Mouse (Mus musculus): Measurements from ENCODE around the gene Tnnc1. TPM values are rescaled to one million over a fixed set of nuclear protein-coding genes. Genes with fewer than 3 reads are reported as not detected.
A peak's percentile ranks its signal among the peaks of the same experiment; 100 is the strongest.

Gene Tnnc1
- polyA plus RNA-seq, 1 experiment: 9.5 TPM

DNA sequence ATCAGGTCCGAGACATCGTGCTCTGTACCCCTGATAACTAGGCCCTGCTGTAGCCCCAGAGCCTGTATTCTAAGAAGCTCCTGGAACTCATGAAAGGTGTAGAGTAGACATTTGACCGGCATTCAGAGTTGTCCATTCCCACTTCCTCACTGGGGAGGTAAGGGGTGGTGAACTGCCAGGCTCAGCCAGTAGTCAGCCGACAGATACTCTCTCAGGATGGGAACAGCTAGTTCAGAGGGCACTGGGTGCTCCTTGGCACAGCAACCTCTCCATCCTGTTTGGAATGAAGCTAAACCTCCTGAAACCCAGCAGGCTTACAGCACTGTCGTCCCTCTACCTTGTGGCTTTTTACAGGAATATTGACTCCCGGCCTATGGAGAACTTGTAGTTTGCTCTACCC lies 3.7 kb downstream of the Tnnc1 start:
- TF ChIP-seq CTCF (IDR thresholded peaks at IDR 0.05; ENCODE audit: low read depth, low read length) (no peak), EP300 (IDR thresholded peaks at IDR 0.05; ENCODE audit: insufficient read depth, low read depth, low read length) (no peak), POLR2A (IDR thresholded peaks at IDR 0.05; ENCODE audit: insufficient read depth, low read length) (no peak)
- H3K27ac ChIP-seq (ENCODE audit: insufficient read depth, low read length): no peak overlapping the region
- no peaks in the 10 kb centered on the region for H3K4me1 ChIP-seq (ENCODE audit: control insufficient read depth, insufficient read depth, low read length)
- no peaks in the 10 kb centered on the region for H3K27me3 ChIP-seq (ENCODE audit: control insufficient read depth, insufficient read depth, low read length, poor library complexity, severe bottlenecking)
- no peaks in the 10 kb centered on the region for H3K9me3 ChIP-seq (replicated peaks; ENCODE audit: control insufficient read depth, insufficient read depth, low read length, poor library complexity, severe bottlenecking)
- H3K9ac ChIP-seq (ENCODE audit: low read depth, poor library complexity, severe bottlenecking): no peak overlapping the region
- no peaks in the 10 kb centered on the region for H3K36me3 ChIP-seq (ENCODE audit: control insufficient read depth, insufficient read depth, low read length, poor library complexity, severe bottlenecking)
- H3K4me3 ChIP-seq (ENCODE audit: low read depth, low read length): no peak overlapping the region

DNA sequence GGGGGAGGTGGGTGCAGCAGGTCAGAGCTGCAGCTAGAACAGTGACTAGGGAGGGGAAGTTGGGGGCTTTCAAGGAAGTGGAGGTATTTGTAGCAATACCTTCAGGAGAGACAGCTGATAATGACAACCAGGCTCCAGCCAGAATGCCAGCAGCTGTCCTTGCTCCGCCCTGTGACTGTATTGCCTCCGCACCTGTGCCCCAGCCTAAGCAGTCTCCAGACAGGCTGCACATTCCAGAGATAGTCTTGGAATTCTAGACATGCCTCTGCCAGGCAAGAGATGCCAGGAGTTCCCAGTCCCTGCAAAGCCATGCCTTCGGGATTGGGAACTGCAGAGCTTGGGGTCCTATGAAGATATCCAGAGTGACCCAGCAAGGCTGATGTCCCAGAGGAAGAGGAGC lies 4.4 kb downstream of the Tnnc1 start:
- H3K9ac ChIP-seq (ENCODE audit: low read depth, poor library complexity, severe bottlenecking): no peak overlapping the region
- H3K27me3 ChIP-seq (ENCODE audit: control insufficient read depth, insufficient read depth, low read length, poor library complexity, severe bottlenecking): no peaks in the 10 kb centered on the region
- TF ChIP-seq POLR2A (IDR thresholded peaks at IDR 0.05; ENCODE audit: insufficient read depth, low read length) (no peak), EP300 (IDR thresholded peaks at IDR 0.05; ENCODE audit: insufficient read depth, low read depth, low read length) (no peak)
- no peaks in the 10 kb centered on the region for H3K9me3 ChIP-seq (replicated peaks; ENCODE audit: control insufficient read depth, insufficient read depth, low read length, poor library complexity, severe bottlenecking)
- H3K36me3 ChIP-seq (ENCODE audit: control insufficient read depth, insufficient read depth, low read length, poor library complexity, severe bottlenecking): no peaks in the 10 kb centered on the region
- H3K27ac ChIP-seq (ENCODE audit: insufficient read depth, low read length): no peak overlapping the region
- H3K4me1 ChIP-seq (ENCODE audit: control insufficient read depth, insufficient read depth, low read length): no peaks in the 10 kb centered on the region
- H3K4me3 ChIP-seq (ENCODE audit: low read depth, low read length): no peak overlapping the region

DNA sequence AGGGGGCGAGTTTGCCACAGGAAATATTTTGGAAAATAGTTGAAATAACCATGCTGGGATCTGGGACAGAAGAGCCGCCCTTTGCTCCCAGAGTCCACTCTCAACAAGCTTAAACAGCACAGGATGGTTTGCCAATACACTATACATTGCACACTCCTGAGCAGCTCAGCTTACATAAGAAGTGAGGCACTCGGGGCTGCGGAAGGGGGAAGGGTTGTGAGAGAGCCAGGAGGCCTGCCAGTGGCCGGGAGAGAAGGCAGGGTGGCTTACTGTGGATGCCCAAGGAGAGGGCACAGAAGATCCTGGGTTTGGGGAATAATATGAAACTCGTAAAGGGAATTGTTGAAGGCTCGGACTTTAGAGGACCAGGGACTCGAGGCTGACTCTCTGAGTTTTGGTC lies 5.8 kb downstream of the Tnnc1 start:
- no peaks in the 10 kb centered on the region for H3K4me1 ChIP-seq (ENCODE audit: control insufficient read depth, insufficient read depth, low read length)
- H3K27me3 ChIP-seq (ENCODE audit: control insufficient read depth, insufficient read depth, low read length, poor library complexity, severe bottlenecking): no peaks in the 10 kb centered on the region
- no peak for TF ChIP-seq CTCF (IDR thresholded peaks at IDR 0.05; ENCODE audit: low read depth, low read length)
- no peaks in the 10 kb centered on the region for H3K9me3 ChIP-seq (replicated peaks; ENCODE audit: control insufficient read depth, insufficient read depth, low read length, poor library complexity, severe bottlenecking)
- H3K36me3 ChIP-seq (ENCODE audit: control insufficient read depth, insufficient read depth, low read length, poor library complexity, severe bottlenecking): no peaks in the 10 kb centered on the region
- no peak overlapping the region for H3K4me3 ChIP-seq (ENCODE audit: low read depth, low read length)
- no peak overlapping the region for H3K9ac ChIP-seq (ENCODE audit: low read depth, poor library complexity, severe bottlenecking)
- no peak overlapping the region for H3K27ac ChIP-seq (ENCODE audit: insufficient read depth, low read length)

DNA sequence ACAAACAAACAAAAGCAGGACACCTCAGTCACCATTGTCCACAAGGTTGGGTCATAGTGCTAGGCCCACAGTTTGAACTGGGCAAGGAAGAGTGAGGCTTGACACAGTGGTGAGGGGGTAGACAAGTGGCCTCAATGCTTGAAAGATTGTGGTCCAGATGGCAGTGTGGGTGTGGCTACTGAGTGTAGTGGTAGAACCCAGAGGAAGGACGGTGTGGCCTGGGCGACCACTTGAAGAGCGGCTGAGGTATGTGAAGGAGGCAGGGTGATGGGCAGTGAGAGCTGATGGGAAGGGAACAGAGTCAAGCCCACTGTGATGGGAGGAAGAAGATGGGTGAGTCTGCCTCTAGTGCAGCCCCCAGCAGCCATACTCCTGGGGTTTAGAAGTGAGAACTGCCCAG lies 6.6 kb downstream of the Tnnc1 start:
- no peaks in the 10 kb centered on the region for H3K27me3 ChIP-seq (ENCODE audit: control insufficient read depth, insufficient read depth, low read length, poor library complexity, severe bottlenecking)
- no peak overlapping the region for H3K4me3 ChIP-seq (ENCODE audit: low read depth, low read length)
- no peaks in the 10 kb centered on the region for H3K36me3 ChIP-seq (ENCODE audit: control insufficient read depth, insufficient read depth, low read length, poor library complexity, severe bottlenecking)
- no peak overlapping the region for H3K9ac ChIP-seq (ENCODE audit: low read depth, poor library complexity, severe bottlenecking)
- TF ChIP-seq POLR2A (IDR thresholded peaks at IDR 0.05; ENCODE audit: insufficient read depth, low read length): no peak
- no peak for TF ChIP-seq EP300 (IDR thresholded peaks at IDR 0.05; ENCODE audit: insufficient read depth, low read depth, low read length)
- TF ChIP-seq CTCF (IDR thresholded peaks at IDR 0.05; ENCODE audit: low read depth, low read length): no peak
- no peaks in the 10 kb centered on the region for H3K9me3 ChIP-seq (replicated peaks; ENCODE audit: control insufficient read depth, insufficient read depth, low read length, poor library complexity, severe bottlenecking)
- no peak overlapping the region for H3K27ac ChIP-seq (ENCODE audit: insufficient read depth, low read length)
- H3K4me1 ChIP-seq (ENCODE audit: control insufficient read depth, insufficient read depth, low read length): no peaks in the 10 kb centered on the region

DNA sequence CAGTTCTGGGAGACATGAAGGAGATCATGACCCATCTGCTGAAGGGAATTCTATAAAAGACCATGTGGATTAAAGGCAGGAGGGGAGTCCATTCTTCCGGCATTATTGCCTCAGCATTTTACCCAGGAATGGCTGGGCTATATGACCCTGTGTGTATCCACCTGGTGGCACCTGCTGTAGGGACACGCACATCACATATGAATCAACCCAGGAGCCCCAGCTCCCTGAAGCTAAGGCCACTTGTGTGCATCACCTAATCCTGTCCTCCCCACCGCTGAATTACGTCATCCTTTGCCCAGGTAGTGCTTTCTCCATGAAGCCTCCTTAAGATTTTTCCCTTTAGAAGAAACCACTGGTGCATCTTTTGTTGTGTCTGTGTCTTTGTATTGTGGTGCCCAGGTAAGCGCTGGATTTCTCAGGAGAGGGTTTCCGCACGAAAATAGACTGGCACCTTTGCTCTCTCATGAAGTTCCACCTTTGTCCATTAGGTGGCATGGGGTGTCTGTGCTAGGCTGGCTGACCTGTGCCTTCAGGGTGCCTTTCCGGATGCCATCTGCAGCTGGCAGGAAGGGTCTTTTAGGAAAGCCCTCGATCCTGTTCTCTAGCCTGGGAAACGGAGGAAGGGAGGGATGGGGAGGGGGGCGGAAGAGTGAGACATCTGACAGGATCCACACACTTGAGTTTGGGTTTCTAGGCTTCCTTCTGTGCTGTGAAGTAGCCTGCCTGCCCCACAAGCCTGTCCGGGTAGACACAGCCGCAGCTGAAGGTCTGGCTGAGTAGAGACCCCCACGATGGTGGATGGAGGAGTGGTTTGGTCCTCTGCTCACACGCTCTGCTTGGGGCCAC lies 7.3 kb downstream of the Tnnc1 start:
- TF ChIP-seq EP300 (IDR thresholded peaks at IDR 0.05; ENCODE audit: insufficient read depth, low read depth, low read length) (no peak), CTCF (IDR thresholded peaks at IDR 0.05; ENCODE audit: low read depth, low read length) (peak; percentile 70)
- Histone ChIP-seq H3K4me3 (ENCODE audit: low read depth, low read length) (no peak overlapping the region), H3K9me3 (replicated peaks; ENCODE audit: control insufficient read depth, insufficient read depth, low read length, poor library complexity, severe bottlenecking) (no peaks in the 10 kb centered on the region), H3K36me3 (ENCODE audit: control insufficient read depth, insufficient read depth, low read length, poor library complexity, severe bottlenecking) (no peaks in the 10 kb centered on the region), H3K4me1 (ENCODE audit: control insufficient read depth, insufficient read depth, low read length) (no peaks in the 10 kb centered on the region), H3K27me3 (ENCODE audit: control insufficient read depth, insufficient read depth, low read length, poor library complexity, severe bottlenecking) (no peaks in the 10 kb centered on the region), H3K27ac (ENCODE audit: insufficient read depth, low read length) (no peak overlapping the region), H3K9ac (ENCODE audit: low read depth, poor library complexity, severe bottlenecking) (no peak overlapping the region)

DNA sequence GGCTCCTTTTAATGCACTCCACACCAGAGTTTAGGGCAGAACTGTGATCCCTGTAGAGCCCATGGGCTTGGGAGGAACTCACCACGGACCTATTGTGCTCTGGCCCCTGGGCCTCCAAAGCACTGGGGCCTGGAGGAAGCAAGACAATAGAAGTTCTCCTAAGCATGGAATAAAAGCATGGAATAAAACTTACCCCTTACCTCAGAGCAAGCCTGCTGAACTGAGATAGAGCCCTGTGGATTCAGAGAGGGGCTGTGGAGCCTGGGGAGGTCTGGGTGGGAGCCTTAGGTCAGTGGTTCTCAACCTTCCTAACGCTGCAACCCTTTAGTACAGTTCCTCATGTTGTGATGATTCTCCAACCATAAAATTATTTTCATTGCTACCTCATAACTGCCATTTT lies 8.7 kb downstream of the Tnnc1 start, which contains the start of gene Nisch:
Gene Nisch, minus strand, starts transcription at position 101 of the 400 bp plus-strand sequence.
- no peak within 1 kb of the TSS for H3K4me3 ChIP-seq (ENCODE audit: low read depth, low read length)
- H3K9me3 ChIP-seq (replicated peaks; ENCODE audit: control insufficient read depth, insufficient read depth, low read length, poor library complexity, severe bottlenecking): no peaks in the 10 kb centered on the region
- no peaks in the 10 kb centered on the region for H3K4me1 ChIP-seq (ENCODE audit: control insufficient read depth, insufficient read depth, low read length)
- no peak within 1 kb of the TSS for H3K9ac ChIP-seq (ENCODE audit: low read depth, poor library complexity, severe bottlenecking)
- H3K27ac ChIP-seq (ENCODE audit: insufficient read depth, low read length): no peak within 1 kb of the TSS
- H3K36me3 ChIP-seq (ENCODE audit: control insufficient read depth, insufficient read depth, low read length, poor library complexity, severe bottlenecking): no peaks in the 10 kb centered on the region
- no peak for TF ChIP-seq EP300 (IDR thresholded peaks at IDR 0.05; ENCODE audit: insufficient read depth, low read depth, low read length)
- no peak for TF ChIP-seq POLR2A (IDR thresholded peaks at IDR 0.05; ENCODE audit: insufficient read depth, low read length)
- no peak for TF ChIP-seq CTCF (IDR thresholded peaks at IDR 0.05; ENCODE audit: low read depth, low read length)
- no peaks in the 10 kb centered on the region for H3K27me3 ChIP-seq (ENCODE audit: control insufficient read depth, insufficient read depth, low read length, poor library complexity, severe bottlenecking)

Measured in ES-Bruce4 (cell line).